In genomic region chr7:70331243-70332063, GRCm38 (mm10) we compare ENCODE assay signal across 8 mouse cellular contexts. TPM values are rescaled to one million over a fixed set of nuclear protein-coding genes. Genes with fewer than 3 reads are reported as not detected.
A peak's percentile ranks its signal among the peaks of the same experiment; 100 is the strongest.
DNase-seq lines count a peak whose midpoint lies in the region; ATAC-seq and TF ChIP-seq lines count a peak whose summit lies in the region.

No protein-coding gene starts in this region.

- peak; percentile 58 for ATAC-seq in forebrain, embryonic 14.5 days

- H3K4me3 ChIP-seq in spleen, adult 2 months (ENCODE audit: extremely low read depth, insufficient read depth, insufficient read length), result peak overlapping the region; percentile 46
- H3K4me3 ChIP-seq in forebrain, embryonic 14.5 days (ENCODE audit: low read depth, low read length), result peak overlapping the region; percentile 28

- no peak for DNase-seq in spleen, adult 2 months (ENCODE audit: low read depth in 1 of 2, low spot score in 2 of 2)
- DNase-seq in spleen, postnatal 4 days (ENCODE audit: low spot score in 2 of 2), result no peak
- DNase-seq in forebrain, embryonic 14.5 days (ENCODE audit: low spot score), result peak; percentile 84
- DNase-seq in kidney, adult 11 months, result peak; percentile 76
- DNase-seq in lung, adult 18-20 months, result peak; percentile 54 to 70
- peak; percentile 74 for DNase-seq in ovary, postnatal 14 days (ENCODE audit: low spot score)
- no peak for DNase-seq in thymus, postnatal 25 days
- no peak for DNase-seq in frontal cortex, postnatal 10 days (ENCODE audit: low spot score in 2 of 2)

- TF ChIP-seq POLR2A in spleen, adult 2 months (IDR thresholded peaks at IDR 0.05; ENCODE audit: low read depth, low read length), result no peak

- H3K9me3 ChIP-seq in forebrain, embryonic 14.5 days (replicated peaks; ENCODE audit: control insufficient read depth, low read length), result no peaks in the 10 kb centered on the region

- no peaks in the 10 kb centered on the region for H3K4me1 ChIP-seq in spleen, adult 2 months (ENCODE audit: control insufficient read depth, insufficient read depth, insufficient read length)
- 0 out of 2 replicates have a peak, but pooled peaks cover 7% of the 10 kb centered on the region for H3K4me1 ChIP-seq in forebrain, embryonic 14.5 days (ENCODE audit: control insufficient read depth, insufficient read depth, low read length)

- peak overlapping the region; percentile 58 for H3K9ac ChIP-seq in forebrain, embryonic 14.5 days (ENCODE audit: low read length)

- peak overlapping the region; percentile 61 for H3K4me2 ChIP-seq in forebrain, embryonic 14.5 days (ENCODE audit: low read length)

- peak overlapping the region; percentile 76 for H3K27ac ChIP-seq in spleen, adult 2 months (ENCODE audit: insufficient read depth, low read length)
- peak overlapping the region; percentile 87 for H3K27ac ChIP-seq in forebrain, embryonic 14.5 days (ENCODE audit: low read depth, low read length)

- H3K36me3 ChIP-seq in spleen, adult 2 months (ENCODE audit: control insufficient read depth, insufficient read depth, low read length), result no peaks in the 10 kb centered on the region
- no peaks in the 10 kb centered on the region for H3K36me3 ChIP-seq in forebrain, embryonic 14.5 days (ENCODE audit: control insufficient read depth, insufficient read depth, low read length)

- 5% methylated on average over 48 of the region's 48 CpGs for WGBS in spleen, adult 2 months
- WGBS in forebrain, embryonic 14.5 days, result under 1% methylated on average over 48 of the region's 48 CpGs

- no peak for TF ChIP-seq CTCF in spleen, adult 2 months (IDR thresholded peaks at IDR 0.05; ENCODE audit: extremely low read depth, insufficient read depth, insufficient read length, insufficient replicate concordance)

- H3K27me3 ChIP-seq in spleen, adult 2 months (ENCODE audit: control insufficient read depth, insufficient read depth, low read length), result peaks cover 10% of the 10 kb centered on the region
- peaks cover 78% of the 10 kb centered on the region for H3K27me3 ChIP-seq in forebrain, embryonic 14.5 days (replicated peaks; ENCODE audit: control insufficient read depth, insufficient read depth, low read length)

RNA-seq across cellular contexts. Expression of gene Nr2f2, which starts 35.1 kb away (rescaled TPM):
- polyA plus RNA-seq in spleen, adult 2 months (2012; rRNA removed), result 84.6 and 134 TPM in 2 replicates
- 73.7 and 82.5 TPM in 2 replicates for polyA plus RNA-seq in forebrain, embryonic 14.5 days (2014; fragmentation: Nextera tagmentation; extraction: Ambion mirVana)

Comparison
In these comparisons a context has a peak if more than half of its experiments do, and no peak if none do; other contexts are left out.
1. DNase-seq: peak in forebrain, embryonic 14.5 days (single experiment), kidney, adult 11 months (single experiment), lung, adult 18-20 months (2 of 2) and ovary, postnatal 14 days (single experiment); none in spleen, adult 2 months (0 of 2), spleen, postnatal 4 days (0 of 2), thymus, postnatal 25 days (single experiment) and frontal cortex, postnatal 10 days (0 of 2).